Mouse (Mus musculus) heart, adult 9 months (tissue): Measurements from ENCODE around the gene Rnf217.

Experiments used
- DNase-seq, 2 experiments: peaks; one replicate each; pipeline ENCODE4 v3.0.0; 2022; ENCODE audit warnings: low spot score in 2 of 2

Gene Rnf217

DNA sequence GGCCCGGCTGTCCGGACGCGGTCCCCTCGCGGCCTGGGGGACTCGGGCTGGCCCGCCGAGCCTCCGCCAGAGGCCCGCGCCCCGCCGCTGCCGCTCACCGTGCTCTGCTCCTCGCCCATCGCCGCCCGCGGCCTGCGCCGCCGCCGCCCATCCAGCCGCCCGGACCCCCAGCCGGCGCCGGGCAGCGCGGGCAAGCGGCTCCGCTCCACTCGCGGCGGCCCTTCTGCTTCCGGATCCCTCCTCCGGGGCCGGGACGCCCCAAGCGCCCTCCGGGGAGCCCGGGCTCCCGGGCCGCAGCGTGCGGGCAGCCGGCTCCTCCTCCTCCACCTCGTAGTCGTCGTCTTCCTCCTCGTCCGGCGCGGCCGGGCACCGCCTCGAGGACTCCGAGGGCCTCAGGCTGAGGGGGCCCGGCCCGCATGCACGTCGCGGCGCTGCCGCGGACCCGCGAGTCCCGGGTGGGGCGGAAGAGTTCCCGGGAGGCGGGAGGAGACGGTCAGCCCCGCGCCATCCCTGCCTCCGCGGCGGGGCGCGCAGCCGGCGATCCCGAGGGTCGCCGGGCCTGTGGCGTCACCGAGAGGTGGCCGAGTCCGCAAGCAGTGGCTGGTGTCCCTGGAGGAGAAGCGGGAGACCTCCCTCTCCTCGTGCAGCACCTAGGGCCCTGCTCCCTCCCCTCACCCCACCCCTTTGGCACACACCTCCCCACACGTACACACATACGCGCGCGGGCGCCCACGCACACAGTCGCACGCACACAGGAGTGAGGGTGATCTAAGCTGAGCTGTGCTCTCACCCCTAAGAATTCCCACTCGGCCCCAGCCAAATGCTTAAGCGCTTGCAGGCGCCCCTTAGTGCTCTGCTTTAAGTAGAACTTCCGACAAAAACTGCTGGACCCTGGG lies at the start of gene Rnf217:
TSS of gene Rnf217 (minus strand) at position 119 of the 896 bp plus-strand sequence.
- peak; percentile 50 to 54 for DNase-seq

DNA sequence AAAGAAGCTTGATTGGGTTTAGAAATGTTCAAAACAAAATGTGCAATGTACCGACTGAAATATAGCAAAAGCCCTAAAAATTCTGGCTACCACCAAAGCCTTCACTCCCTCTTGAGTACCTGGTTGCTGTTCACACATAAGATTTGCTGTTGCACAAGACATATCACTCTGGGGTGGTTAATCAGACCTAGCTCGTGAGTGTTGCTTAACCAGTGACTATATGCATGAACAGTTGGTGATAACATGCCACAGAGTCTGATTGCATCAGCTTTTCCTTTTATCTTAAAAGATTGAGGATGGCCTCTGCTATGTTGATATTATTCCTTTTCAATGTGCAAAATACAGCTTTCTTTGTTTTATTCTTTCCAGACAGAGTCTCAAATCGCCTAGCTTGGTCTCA lies 38.3 kb upstream of the Rnf217 start:
- no peak for DNase-seq

DNA sequence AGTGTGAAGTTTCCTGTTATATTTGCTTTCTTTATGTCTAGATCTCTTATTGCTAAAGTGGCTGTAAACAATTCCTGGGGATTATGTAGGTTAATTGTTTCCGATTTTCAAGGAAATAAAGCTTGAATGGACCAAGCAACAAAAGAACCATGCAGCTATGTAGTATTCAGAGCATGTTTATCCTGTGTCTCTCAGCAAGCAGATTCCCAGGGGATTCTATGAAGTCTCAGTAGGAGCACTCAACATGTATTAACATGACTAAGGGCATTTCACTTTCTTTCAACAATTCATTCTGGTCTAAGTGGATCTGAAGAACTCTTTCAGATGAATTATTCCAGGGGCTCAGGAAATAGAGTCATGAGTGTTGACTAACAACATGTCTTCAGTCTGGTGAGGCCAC lies 37.1 kb upstream of the Rnf217 start:
- DNase-seq, result no peak

DNA sequence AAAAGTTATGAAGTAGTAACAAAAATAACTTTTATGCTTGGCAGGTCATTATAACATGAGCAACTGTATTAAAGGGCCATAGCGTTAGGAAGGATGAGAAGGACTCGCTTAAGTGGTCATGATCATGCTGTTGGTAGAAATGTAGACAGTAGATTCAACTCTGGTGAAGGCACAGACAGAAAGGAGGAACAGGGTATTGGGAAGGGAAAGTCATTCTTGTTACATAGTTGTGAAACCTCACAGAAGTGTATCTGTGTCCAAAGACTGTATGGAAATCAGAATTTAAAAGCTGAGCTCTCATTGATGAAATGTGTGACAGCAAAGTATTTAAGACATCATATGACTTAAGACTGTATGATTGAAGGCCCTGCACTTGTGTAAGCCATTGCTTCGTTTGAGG lies 26.1 kb upstream of the Rnf217 start:
- DNase-seq, result no peak

DNA sequence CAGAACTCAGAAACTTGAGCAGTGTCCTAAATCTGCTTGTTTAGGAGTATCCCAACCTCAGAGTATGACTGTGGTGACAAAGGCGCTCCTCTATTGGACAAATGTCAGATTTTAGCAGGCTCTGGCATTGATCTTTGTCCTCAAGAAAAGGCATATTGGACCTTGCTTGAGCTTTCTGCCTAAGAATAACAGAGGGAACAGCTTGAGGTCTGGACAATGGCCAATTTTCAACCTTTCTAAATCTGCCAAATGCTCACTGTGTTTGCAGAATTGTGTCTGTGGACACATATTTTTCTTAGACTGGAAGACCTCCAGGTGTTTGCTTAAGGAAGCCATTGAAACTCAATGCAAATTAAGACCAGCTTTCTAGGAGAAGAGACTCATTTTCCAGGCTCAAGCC lies 23.0 kb upstream of the Rnf217 start:
- no peak for DNase-seq

DNA sequence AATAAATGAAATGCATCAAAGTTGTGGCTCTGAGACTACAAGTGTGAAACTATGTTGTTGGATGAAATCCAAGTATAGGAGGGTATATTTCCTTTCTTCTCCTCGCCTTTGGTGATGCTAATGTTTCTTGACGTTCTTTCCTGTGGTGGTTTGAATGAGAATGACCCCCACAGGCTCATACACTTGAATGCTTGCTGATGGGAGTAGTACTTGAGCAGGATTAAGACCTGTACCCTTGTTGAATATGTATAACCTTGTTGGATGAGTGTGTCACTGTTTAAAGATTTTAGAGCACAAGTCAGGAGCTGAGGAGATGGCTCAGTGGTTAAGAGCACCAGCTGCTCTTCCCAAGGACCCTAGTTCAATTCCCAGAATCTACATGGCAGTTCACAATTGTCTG lies 6.4 kb upstream of the Rnf217 start:
- DNase-seq, result no peak

DNA sequence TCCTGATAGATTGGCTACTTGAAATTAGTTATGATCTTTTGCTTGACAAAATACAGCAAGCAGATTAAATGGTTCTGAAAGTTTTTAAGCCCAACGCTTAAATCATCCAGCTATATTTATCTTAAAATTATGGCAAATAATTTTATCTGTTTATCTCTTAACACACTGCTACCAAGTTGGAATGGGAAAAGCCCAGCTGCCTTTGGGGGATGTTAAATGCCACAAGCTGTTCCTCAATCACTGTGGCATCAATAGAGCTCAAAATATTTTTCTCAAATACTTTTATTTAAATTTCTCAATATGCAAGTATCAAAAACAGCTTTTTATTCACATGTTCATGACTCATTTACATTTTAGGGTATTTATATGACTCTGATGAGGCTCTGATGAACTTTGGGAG lies 5.1 kb upstream of the Rnf217 start:
- DNase-seq, result no peak

DNA sequence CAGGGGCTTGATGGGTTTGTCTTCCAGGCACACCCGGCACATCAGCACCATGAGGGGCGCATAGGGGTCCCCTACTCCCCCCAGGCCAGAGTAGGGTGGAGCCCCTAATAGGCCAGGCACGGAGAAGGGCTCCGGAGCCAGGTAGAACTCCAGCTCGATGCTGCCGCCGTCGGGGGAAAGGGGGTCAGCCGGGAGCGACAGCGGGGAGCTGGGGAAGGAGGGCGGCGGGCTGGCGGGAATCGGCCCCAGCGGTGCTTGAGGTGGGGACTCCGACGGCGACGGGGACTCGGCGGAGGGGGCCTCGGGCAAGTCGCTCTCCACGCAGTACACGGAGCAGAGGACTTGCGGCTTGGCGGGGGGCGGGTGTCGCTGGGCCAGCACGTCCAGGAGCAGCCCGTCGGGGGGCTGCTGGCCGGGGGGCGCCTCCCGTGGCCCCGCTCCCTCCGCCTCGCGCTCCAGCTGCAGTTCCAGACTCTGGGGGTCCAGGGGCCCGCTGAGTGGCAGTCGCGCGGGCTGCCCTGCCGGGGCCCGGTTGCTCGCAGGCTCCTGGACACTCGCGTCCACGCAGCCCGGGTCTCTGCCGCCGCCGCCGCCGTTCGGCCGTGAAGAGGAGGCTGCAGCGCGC lies 431 bp downstream of the Rnf217 start:
- peak; percentile 15 to 21 for DNase-seq

DNA sequence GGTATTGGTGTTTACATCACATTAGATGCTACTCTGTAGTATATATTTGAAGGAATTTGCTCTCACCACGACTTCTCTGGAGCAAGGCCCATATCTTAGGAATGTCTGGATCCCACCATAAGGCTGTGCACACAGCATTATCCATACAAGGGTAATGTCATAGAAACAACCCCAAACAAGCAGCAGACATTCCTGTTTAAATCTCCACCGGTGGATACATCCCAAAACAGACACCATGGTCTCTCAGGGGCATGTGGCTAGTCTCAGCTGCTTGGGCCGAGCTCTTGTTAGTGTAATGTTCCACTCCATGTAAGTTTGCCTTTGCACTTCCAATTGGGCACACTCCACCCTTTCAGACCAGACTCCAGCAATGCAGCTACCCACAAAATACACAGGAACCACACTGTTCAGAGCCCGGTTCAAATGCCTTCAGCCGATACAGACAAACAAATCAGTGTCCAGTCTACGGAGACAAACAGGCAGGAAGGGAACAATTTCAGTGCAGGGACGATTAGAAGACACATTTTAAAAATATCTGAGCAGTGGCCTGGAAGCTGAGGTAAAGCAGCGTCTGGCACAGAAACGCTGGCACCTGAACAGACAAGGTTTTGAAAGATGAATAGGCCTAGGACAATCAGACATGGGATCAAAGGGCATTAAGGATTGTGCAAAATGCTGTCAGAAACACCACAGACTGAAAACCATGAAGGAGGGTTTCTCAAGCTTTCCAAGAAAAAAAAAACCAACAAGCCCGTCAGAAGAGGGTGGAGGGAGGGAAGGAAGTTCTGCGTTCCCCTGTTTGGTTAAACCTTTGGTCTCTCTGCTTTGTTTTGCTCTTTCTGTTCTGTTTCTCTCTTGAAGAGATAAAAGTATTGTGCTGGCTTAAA lies 1.8 kb downstream of the Rnf217 start:
- DNase-seq, result peak; percentile 4 to 20

DNA sequence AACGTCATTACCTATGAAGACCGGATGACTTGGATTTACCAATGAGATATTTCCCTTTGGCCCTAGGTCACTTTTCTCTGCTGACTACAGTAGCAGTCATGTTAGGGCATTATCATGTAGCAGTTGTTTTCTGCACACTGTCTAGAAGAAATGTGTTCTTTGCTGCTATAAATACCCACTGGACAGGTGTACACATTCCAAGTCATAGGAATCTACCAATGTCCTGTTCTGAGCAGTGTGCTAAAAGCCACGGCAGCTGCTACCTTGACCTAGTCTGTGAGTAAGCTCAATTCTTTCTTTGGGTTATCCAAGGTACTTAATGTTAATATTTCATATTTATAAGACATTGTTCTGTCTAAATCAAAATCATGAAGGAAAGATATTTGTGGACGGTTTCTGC lies 5.1 kb downstream of the Rnf217 start:
- no peak for DNase-seq

DNA sequence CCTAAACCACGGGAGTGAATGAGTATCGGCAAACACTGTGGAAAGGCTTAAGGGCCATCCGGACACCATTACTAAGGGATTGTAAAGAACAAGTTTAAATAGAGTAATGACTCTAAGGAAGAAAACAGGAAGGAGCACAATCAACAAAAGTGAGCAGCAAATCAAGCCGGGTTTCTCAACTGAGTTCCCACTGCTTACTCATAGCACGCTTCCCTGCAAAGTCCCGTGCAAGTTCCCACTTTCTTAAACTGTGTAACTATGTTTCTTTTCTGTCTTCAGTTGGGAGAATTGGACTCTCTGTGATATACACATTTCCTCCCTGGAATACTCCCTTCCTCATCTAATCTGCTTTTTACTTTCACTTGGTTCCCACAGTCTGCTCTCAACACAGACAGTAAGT lies 8.9 kb downstream of the Rnf217 start:
- DNase-seq, result no peak

DNA sequence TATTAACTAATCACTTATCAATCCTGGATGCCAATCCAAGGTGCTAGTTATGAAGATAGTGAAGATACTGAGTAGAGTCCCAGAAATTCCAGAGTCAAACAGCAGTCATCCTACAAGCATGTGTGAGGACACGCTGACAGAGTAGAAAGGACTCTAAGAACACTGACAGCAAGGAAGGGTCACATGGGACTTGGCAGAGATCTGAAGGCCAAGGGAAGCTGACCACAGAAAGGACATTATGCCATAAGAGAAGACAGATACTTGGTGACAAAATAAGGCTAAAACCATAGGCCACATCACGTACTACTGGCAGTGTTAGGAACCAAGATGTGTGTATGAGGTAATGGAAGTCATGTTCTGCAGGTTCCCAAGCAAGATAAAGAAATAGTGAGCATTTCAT lies 11.1 kb downstream of the Rnf217 start:
- no peak for DNase-seq

DNA sequence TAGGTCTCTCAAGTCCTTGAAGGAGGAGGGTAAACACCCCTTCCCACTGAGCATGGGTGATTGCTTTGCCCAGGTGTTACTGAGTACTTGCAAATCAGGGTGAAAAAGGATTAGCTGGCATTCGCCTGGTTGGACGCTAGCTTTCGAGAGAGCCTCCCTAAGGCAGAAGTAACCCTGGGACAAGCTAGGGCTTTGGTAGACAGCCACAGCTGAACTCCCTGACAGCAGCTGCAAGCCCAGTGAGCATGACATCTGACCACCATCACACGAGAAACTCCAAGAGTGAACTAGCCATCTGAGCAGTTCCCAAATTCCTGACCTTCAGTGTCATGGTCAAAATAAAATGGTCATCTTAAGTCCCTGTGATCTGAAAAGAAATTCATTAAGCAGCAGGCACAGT lies 12.2 kb downstream of the Rnf217 start:
- no peak for DNase-seq

DNA sequence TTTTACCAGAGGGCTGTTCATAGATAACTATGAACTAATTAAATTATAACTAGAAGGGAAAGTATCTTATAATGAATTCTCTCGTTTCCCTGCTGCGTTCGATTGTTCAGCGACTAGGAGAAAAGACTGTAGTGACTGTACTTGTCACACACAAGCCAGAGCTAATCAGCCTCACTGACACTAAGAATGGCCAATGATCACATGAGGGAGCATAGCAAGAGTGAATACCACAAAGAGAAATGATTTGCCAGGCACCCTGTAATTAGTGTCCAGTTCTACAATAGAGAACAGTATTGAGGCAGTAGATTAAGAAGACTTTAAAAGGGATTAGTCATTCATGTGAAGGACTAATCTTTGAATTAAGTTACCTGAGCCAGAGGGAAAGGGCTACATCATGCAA lies 13.7 kb downstream of the Rnf217 start:
- no peak for DNase-seq

DNA sequence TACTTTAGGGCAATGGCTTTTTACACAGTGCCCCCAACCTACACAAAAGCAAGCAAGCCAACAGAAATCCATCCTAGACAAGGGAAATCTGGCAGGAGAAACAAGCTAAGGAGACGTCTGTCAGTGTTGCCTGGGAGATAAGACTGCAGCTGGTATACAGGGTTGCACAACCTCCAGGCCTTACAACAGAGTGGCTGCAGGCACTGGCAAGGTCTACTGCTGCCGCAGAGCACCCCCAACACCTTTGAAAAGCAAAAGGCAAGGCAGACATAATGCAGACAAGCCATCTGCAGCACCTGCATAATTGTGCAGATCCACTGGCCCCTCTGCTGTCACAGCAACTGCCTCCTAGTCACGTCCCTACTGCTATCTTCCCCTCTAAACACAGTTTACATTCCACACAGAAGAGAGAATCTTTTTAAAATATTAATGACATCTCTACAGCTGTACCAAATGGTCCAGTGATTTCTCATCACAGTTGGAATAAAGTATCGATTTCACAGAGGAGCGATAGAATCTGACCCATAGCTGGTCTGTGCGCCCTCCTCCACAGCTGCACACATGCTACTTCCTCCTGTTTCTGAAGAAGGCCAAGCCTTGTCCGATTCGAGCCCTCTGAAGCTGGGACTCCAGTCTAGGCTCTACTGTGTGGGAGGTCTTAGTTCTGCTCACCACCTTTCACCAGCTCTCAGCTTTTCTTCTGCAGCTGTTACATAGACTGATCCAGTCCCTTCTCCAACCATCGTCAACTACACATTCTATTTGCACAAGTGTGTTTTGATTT lies 16.1 kb downstream of the Rnf217 start:
- peak; percentile 29 for DNase-seq

DNA sequence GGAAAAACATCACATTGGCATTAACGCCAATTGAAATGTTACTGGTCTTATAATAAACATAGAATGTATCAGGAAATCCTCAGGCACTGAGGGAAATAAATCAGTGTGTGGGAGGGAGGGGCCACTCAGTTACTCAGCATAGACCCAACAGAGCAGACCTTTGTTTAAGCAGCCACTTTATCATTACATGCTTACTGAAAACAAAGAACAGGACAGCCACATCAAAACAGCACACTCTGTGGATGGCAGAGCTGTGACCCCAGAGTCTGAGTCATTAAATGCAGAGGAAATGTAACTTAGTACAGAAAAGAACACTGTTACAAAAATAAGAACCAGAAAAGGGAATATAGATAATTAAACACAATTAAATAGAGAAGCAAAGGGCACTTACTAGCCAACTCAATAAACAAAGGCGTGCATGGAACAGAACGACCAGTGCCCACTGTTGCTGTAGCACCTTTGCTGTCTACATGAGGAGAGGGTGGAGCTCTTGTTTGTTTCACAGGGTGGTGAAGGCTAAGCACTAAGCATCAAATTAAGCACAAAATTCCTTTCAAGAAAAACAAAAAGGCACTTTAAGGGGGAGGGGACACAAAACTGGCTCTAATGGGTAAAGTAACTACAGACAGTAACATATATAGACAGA lies 16.8 kb downstream of the Rnf217 start:
- DNase-seq, result no peak

DNA sequence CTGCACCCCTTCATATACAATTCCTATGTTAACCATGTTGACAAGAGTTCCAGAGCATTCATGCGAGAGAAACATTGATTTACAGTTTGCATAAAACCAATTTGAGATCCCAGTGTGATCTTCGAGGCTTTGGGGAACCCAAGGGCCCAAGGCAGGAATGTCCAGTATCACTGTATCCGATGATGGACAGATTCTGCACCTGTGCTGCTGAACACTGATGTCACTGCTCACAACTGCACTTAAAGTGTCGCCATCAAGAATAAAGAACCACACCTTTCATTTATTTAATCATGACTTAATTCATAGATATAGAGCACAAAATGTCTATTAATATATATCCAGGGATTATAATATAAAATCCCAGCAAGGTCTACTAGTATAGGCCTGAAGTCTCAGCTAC lies 28.3 kb downstream of the Rnf217 start:
- no peak for DNase-seq

DNA sequence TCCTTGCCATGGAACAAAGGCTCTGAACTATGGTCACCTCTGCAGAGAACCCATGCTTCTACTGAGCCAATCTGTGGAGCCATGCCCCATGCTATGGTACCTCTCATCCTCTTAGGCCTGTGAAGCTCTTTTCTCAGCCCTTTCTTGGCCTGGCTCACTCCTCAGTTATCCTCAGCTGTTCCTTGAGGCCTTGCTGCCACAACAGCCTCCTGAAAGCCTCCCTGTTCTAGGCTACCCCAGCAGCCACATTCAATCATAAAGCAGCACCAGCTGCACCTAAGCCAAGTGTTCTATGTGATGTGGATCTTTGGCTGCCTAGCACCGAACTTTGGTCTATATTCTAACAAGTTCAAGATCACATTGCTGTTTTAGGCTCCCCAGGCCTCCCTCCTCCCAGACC lies 28.9 kb downstream of the Rnf217 start:
- no peak for DNase-seq

DNA sequence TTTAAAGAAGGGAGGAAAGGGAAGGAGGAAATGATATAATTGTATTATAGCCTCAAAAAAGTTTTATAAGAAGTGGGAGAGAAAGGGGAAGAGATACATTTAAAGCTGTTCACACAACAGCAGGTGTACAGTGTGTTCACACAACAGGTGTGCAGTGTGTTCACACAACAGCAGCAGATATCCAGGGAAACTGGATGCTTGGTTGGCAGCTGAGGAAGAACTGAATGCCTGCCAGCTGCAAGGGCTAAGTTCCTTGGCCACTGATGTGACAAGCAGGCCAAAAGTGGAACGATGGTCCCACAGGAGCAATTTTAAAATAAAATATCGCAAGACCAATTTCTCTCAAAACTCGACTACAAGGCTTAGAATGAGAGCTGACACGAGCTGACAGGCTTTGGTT lies 35.7 kb downstream of the Rnf217 start:
- no peak for DNase-seq

DNA sequence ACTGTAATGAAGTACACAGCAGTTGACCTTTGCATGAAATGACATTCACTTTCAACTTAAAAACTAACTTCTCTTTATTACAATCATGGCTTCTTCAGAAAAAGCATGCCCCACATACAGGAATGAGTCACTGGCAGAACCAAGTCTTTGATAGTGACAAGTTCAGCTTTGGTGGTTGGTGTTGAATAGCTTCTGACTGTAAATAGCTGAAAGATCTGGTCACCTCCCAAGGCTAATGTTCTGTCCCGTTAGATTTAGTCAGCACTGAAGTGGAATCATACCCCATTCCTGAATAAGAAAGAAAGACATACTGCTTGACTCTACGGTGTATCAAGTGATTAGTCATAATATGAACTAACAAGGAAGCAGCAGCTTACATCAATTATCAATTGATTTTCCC lies 51.7 kb downstream of the Rnf217 start:
- DNase-seq, result no peak

DNA sequence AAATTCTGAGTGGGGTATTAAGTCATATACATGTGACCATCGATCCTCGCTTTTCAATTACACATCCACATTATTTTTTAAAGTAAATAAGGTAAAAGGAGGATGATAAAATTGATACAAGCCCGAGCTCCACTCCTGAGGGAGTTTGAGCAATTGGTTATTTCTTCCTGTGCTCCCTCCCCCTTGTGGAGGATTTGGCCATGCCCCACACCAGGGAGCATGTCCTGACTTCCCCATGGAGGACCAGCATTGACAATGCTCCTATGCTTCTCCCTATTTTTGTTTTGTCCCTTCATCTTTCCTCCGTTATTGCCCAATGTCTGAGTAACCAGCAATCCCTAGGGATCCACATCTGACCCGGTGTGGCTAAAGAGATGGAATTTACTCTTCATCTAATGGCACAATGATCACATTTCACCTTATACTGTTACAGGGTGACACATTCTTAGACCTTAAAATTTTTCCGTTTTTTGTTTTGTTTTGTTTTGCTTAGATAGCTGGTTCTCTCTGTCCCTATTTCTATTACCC lies 53.5 kb downstream of the Rnf217 start:
- DNase-seq, result no peak
